Mouse (Mus musculus) lung, embryonic 14.5 days (tissue): ENCODE measurements at regions not wholly inside any gene's neighbourhood (a gene's known extent, or its start where the extent isn't known, plus 50 kb on each side); places are given as distances from the start of the nearest gene placed in this dataset.
"Not testable (repeated sequence)": the region's sequence is repeated elsewhere in the genome, so short reads cannot be mapped to it uniquely, and the experiment has no call there.

Experiments
- ATAC-seq: fragments of 200-750 bp; cut with Nextera tagmentation; 2 replicates; pipeline ENCODE4 v1.8.0; 2017; ENCODE audit warnings: mild to moderate bottlenecking, moderate TSS enrichment, moderate library complexity; ENCODE audit not compliant: insufficient read depth
- DNase-seq: peaks from one replicate; pipeline ENCODE4 v3.0.0-alpha.2; 2015
- H3K27ac ChIP-seq: fragments of 300-500 bp; sonication (generic); 2 replicates; pipeline ENCODE4 v1.5.1; 2014; ENCODE audit warnings: low read depth, mild to moderate bottlenecking, moderate library complexity
- H3K27me3 ChIP-seq: fragments of 300-500 bp; sonication (generic); 2 replicates; pipeline ENCODE4 v1.6.1; 2014; ENCODE audit warnings: low read length, control low read depth; ENCODE audit not compliant: insufficient read depth
- H3K36me3 ChIP-seq: fragments of 300-500 bp; sonication (generic); 2 replicates; pipeline ENCODE4 v1.6.1; 2014; ENCODE audit warnings: control low read depth; ENCODE audit not compliant: insufficient read depth
- H3K4me1 ChIP-seq: fragments of 300-500 bp; sonication (generic); 2 replicates; pipeline ENCODE4 v1.6.1; 2014; ENCODE audit warnings: antibody characterized with exemption, control low read depth; ENCODE audit not compliant: insufficient read depth
- H3K4me2 ChIP-seq: fragments of 300-500 bp; sonication (generic); 2 replicates; pipeline ENCODE4 v1.6.1; 2014; ENCODE audit warnings: mild to moderate bottlenecking
- H3K4me3 ChIP-seq: fragments of 300-500 bp; sonication (generic); 2 replicates; pipeline ENCODE4 v1.5.1; 2014; ENCODE audit warnings: low read depth, low read length
- H3K9ac ChIP-seq: fragments of 300-500 bp; sonication (generic); 2 replicates; pipeline ENCODE4 v1.6.1; 2014
- H3K9me3 ChIP-seq: fragments of 300-500 bp; sonication (generic); 2 replicates; pipeline ENCODE4 v1.6.1; 2016; ENCODE audit warnings: low read depth, low read length, control low read depth
- CTCF ChIP-seq: IDR thresholded peaks from 2 replicates; pipeline ENCODE4 v1.5.1; 2016; ENCODE audit warnings: antibody characterized with exemption, low read depth
- WGBS: fragments of 180-500 bp; shearing (Covaris S2); extraction: QIAGEN DNeasy Blood & Tissue Kit; methylation state at CpG from one replicate; pipeline ENCODE4 v1.1.7; 2014; 5-methylcytosine and 5-hydroxymethylcytosine counted together

GRCm38 (mm10) chr8:93443631-93444030 is 64.1 kb upstream of the Ces1h start:
- not testable (repeated sequence) for H3K27ac ChIP-seq, H3K36me3 ChIP-seq, H3K4me2 ChIP-seq, ATAC-seq, H3K27me3 ChIP-seq, H3K9me3 ChIP-seq, H3K9ac ChIP-seq, DNase-seq, H3K4me1 ChIP-seq, H3K4me3 ChIP-seq
- 54% methylated on average over 2 of the region's 2 CpGs for WGBS

- no peak overlapping the region for H3K4me2 ChIP-seq
- no peak overlapping the region for H3K4me3 ChIP-seq
- H3K4me1 ChIP-seq: no peaks in the 10 kb centered on the region
- 87% methylated on average over 3 of the region's 3 CpGs for WGBS
- no peak overlapping the region for H3K27ac ChIP-seq
- no peaks in the 10 kb centered on the region for H3K9me3 ChIP-seq
- no peak overlapping the region for H3K9ac ChIP-seq
- ATAC-seq (no peak), DNase-seq (no peak)
- H3K27me3 ChIP-seq: no peaks in the 10 kb centered on the region
- no peak for TF ChIP-seq CTCF
- H3K36me3 ChIP-seq: no peaks in the 10 kb centered on the region
These were observed 62.4 kb upstream of the Ces1h start for GRCm38 (mm10) chr8:93441936-93442335.

- not testable (repeated sequence) for DNase-seq, H3K36me3 ChIP-seq, H3K27ac ChIP-seq, H3K9me3 ChIP-seq, H3K27me3 ChIP-seq, ATAC-seq, H3K9ac ChIP-seq, H3K4me2 ChIP-seq, H3K4me1 ChIP-seq, H3K4me3 ChIP-seq
- WGBS: 80% methylated on average over 12 of the region's 12 CpGs
These were observed 57.1 kb upstream of the Ces1h start for GRCm38 (mm10) chr8:93436586-93436985.

GRCm38 (mm10) chr8:93430637-93431036 is 51.1 kb upstream of the Ces1h start:
- no peak overlapping the region for H3K4me2 ChIP-seq
- ATAC-seq (peak; percentile 54; the same call in 1 of the 2 replicates), DNase-seq (peak; percentile 92)
- H3K27me3 ChIP-seq: no peaks in the 10 kb centered on the region
- no peak overlapping the region for H3K9ac ChIP-seq
- no peaks in the 10 kb centered on the region for H3K4me1 ChIP-seq
- no peak overlapping the region for H3K27ac ChIP-seq
- TF ChIP-seq CTCF: peak; percentile 86
- H3K4me3 ChIP-seq: no peak overlapping the region
- H3K9me3 ChIP-seq: no peaks in the 10 kb centered on the region
- H3K36me3 ChIP-seq: no peaks in the 10 kb centered on the region
- WGBS: 2% methylated on average over 3 of the region's 3 CpGs
